Comparison of ENCODE assay signal across 9 mouse cellular contexts in the genomic region with DNA sequence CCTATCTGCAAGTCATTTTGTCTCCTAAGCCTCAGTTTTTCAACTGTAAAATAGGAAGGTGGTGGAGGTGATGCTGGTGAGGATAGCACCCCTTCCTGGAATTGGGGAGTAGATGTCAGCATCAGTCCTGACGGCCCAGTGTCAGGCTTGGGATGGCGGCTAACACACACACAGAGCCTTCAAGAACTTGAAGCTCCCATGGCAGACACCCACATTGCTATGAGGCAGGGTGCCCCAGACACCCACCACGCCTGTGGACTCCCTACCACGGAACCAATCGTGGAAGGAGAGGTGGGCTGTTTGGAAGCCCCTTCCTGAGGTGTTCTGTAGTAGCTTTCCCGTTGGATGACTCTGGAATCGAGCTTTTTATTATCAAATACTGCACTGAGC. TPM values are rescaled to one million over a fixed set of nuclear protein-coding genes. Genes with fewer than 3 reads are reported as not detected.
DNase-seq lines count a peak whose midpoint lies in the region; ATAC-seq and TF ChIP-seq lines count a peak whose summit lies in the region.
"Had no signal": no experiment of that assay in that cellular context is flagged by ENCODE, and none has a peak within 500 bp of the region (broad histone marks: within the 10 kb centered on the region; RNA-seq: fewer than 3 reads in every experiment).

No protein-coding gene starts in this region.

- WGBS in forebrain, embryonic 10.5 days: 26% methylated on average over 7 of the region's 7 CpGs
- WGBS in intestine, postnatal 0 days: 42% methylated on average over 7 of the region's 7 CpGs
- WGBS in neural tube, embryonic 12.5 days: 33% methylated on average over 7 of the region's 7 CpGs

- H3K4me1 ChIP-seq in forebrain, embryonic 10.5 days: peaks cover 36% of the 10 kb centered on the region
- 0 out of 2 replicates have a peak, but pooled peaks cover 3% of the 10 kb centered on the region for H3K4me1 ChIP-seq in intestine, postnatal 0 days (replicated peaks; ENCODE audit: control insufficient read depth, insufficient read depth, low read length)
- H3K4me1 ChIP-seq in neural tube, embryonic 12.5 days: peaks cover 25% of the 10 kb centered on the region

- TF ChIP-seq CTCF in layer of hippocampus, adult 2 months (conservative IDR thresholded peaks at IDR 0.05): no peak
- no peak for TF ChIP-seq CTCF in intestine, postnatal 0 days (IDR thresholded peaks at IDR 0.05; ENCODE audit: low read depth)

- no peaks in the 10 kb centered on the region for H3K36me3 ChIP-seq in forebrain, embryonic 10.5 days (replicated peaks)
- no peaks in the 10 kb centered on the region for H3K36me3 ChIP-seq in intestine, postnatal 0 days (ENCODE audit: control insufficient read depth, insufficient read depth)
- no peaks in the 10 kb centered on the region for H3K36me3 ChIP-seq in neural tube, embryonic 12.5 days

- peak overlapping the region; percentile 37 for H3K9ac ChIP-seq in intestine, postnatal 0 days (ENCODE audit: low read depth, low read length)
- H3K9ac ChIP-seq in neural tube, embryonic 12.5 days: peak overlapping the region; percentile 58

- no peak for ATAC-seq in intestine, postnatal 0 days
- peak; percentile 21 for ATAC-seq in neural tube, embryonic 12.5 days (ENCODE audit: low FRiP score, low read depth)

- H3K4me2 ChIP-seq in intestine, postnatal 0 days (replicated peaks; ENCODE audit: low read depth): peak overlapping the region; percentile 69
- H3K4me2 ChIP-seq in neural tube, embryonic 12.5 days (replicated peaks): peak overlapping the region; percentile 91

- DNase-seq in layer of hippocampus, adult 2 months (ENCODE audit: low spot score in 2 of 2): no peak
- DNase-seq in layer of hippocampus, postnatal 14 days (ENCODE audit: low spot score in 2 of 2): no peak
- no peak for DNase-seq in forebrain, embryonic 10.5 days (ENCODE audit: extremely low spot score, low spot score)
- DNase-seq in cerebellum, postnatal 36 days: no peak
- DNase-seq in urinary bladder, postnatal 25 days (ENCODE audit: low spot score): no peak
- no peak for DNase-seq in thymus, postnatal 4 days

- H3K9me3 ChIP-seq in forebrain, embryonic 10.5 days: no peaks in the 10 kb centered on the region
- no peaks in the 10 kb centered on the region for H3K9me3 ChIP-seq in intestine, postnatal 0 days (ENCODE audit: control insufficient read depth)
- H3K9me3 ChIP-seq in neural tube, embryonic 12.5 days: no peaks in the 10 kb centered on the region

- peak overlapping the region; percentile 53 for H3K4me3 ChIP-seq in layer of hippocampus, adult 2 months
- peak overlapping the region; percentile 64 for H3K4me3 ChIP-seq in forebrain, embryonic 10.5 days
- H3K4me3 ChIP-seq in intestine, postnatal 0 days (ENCODE audit: low read depth, low read length): peak overlapping the region; percentile 38
- H3K4me3 ChIP-seq in neural tube, embryonic 12.5 days: peak overlapping the region; percentile 40

- H3K27ac ChIP-seq in layer of hippocampus, adult 2 months: peak overlapping the region; percentile 75
- peak overlapping the region; percentile 82 for H3K27ac ChIP-seq in forebrain, embryonic 10.5 days
- H3K27ac ChIP-seq in intestine, postnatal 0 days (ENCODE audit: low read depth, low read length): no peak overlapping the region
- H3K27ac ChIP-seq in neural tube, embryonic 12.5 days: no peak overlapping the region

- H3K27me3 ChIP-seq in forebrain, embryonic 10.5 days (ENCODE audit: poor library complexity, severe bottlenecking): peaks cover 32% of the 10 kb centered on the region
- no peaks in the 10 kb centered on the region for H3K27me3 ChIP-seq in intestine, postnatal 0 days (replicated peaks; ENCODE audit: control insufficient read depth, insufficient read depth, low read length)
- no peaks in the 10 kb centered on the region for H3K27me3 ChIP-seq in neural tube, embryonic 12.5 days (replicated peaks)

RNA-seq across cellular contexts. Expression of a gene that starts 0.5 kb away (rescaled TPM):
- 1 to 10 TPM; 4.1 to 4.4 TPM for total RNA-seq in layer of hippocampus, adult 2 months (2021)
- total RNA-seq in layer of hippocampus, postnatal 14 days (2021): 1 to 10 TPM; 4.7 to 4.9 TPM
- polyA plus RNA-seq in forebrain, embryonic 10.5 days (2016; fragmentation: Nextera tagmentation; extraction: Ambion mirVana): 2.3 and 3.1 TPM in 2 replicates
- 0.76 and 0.82 TPM in 2 replicates for polyA plus RNA-seq in intestine, postnatal 0 days (2015; fragmentation: Nextera tagmentation; extraction: Ambion mirVana)
- polyA plus RNA-seq in neural tube, embryonic 12.5 days (2016; fragmentation: Nextera tagmentation; extraction: Ambion mirVana): 5.0 and 5.1 TPM in 2 replicates
- total RNA-seq: common myeloid progenitor, adult 5-6 weeks had no signal

RNA-seq across cellular contexts. Expression of a gene that starts 28.4 kb away (rescaled TPM):
- total RNA-seq in layer of hippocampus, adult 2 months (2021): not detected
- total RNA-seq in layer of hippocampus, postnatal 14 days (2021): not detected
- not detected in 2 replicates for polyA plus RNA-seq in forebrain, embryonic 10.5 days (2016; fragmentation: Nextera tagmentation; extraction: Ambion mirVana)
- polyA plus RNA-seq in intestine, postnatal 0 days (2015; fragmentation: Nextera tagmentation; extraction: Ambion mirVana): not detected in 2 replicates
- not detected in 2 replicates for polyA plus RNA-seq in neural tube, embryonic 12.5 days (2016; fragmentation: Nextera tagmentation; extraction: Ambion mirVana)
- total RNA-seq: common myeloid progenitor, adult 5-6 weeks had no signal

Comparison
In these comparisons a context has a peak if more than half of its experiments do, and no peak if none do; other contexts are left out.
1. H3K27ac ChIP-seq: peak in layer of hippocampus, adult 2 months (single experiment) and forebrain, embryonic 10.5 days (single experiment); none in intestine, postnatal 0 days (single experiment) and neural tube, embryonic 12.5 days (single experiment).
2. Peak in every context shown above with its lines, with median percentiles within 50 percentile points of each other: H3K4me3 ChIP-seq.